Mouse (Mus musculus): ENCODE measurements around the gene Oaf. TPM values are rescaled to one million over a fixed set of nuclear protein-coding genes. Genes with fewer than 3 reads are reported as not detected.

Gene Oaf
- total RNA-seq, 2 experiments from 2014 or later: 15.2 to 17.9 TPM

GRCm38 (mm10) chr9:43246738-43247180 is 7.0 kb upstream of the Oaf start:
- DNase-seq (ENCODE audit: low spot score in 2 of 2): no peak

DNA sequence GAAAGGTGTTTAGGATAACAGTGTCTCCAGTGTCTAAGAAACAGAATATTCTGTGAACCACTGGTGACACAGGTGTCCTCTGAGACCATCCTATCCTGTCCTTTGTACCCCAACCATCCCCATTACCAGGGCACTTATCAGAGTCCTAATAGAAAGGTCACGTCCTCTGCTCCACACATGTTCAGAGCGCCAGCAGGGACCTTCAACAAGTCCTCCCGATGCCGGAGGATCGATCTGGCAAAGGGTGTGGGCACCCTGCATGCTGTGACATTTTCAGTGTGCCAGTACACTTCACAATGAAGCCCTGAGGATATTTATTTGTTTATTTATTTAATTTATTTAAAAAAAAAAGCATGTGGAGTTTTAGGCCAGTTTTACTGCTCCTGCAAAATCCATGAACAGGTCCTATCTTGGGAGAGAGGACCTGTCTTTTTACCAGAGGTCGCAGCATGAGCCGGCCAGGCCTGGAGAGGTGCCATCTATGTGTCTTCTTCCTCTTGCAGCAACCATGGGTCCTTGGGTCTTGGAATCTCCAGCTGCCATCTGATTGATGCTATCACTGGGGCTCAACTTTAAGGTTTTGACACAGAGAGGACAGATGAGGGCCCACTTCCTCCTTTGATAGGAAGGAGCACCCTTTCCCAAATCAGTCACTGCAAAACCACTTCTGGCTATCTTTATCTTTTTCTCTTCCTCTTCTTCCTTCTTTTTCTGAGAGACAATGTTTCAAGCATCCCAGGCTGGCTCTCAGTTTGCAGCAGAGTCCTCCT is 6.3 kb upstream of the Oaf start:
- no peak for DNase-seq (ENCODE audit: low spot score in 2 of 2)

DNA sequence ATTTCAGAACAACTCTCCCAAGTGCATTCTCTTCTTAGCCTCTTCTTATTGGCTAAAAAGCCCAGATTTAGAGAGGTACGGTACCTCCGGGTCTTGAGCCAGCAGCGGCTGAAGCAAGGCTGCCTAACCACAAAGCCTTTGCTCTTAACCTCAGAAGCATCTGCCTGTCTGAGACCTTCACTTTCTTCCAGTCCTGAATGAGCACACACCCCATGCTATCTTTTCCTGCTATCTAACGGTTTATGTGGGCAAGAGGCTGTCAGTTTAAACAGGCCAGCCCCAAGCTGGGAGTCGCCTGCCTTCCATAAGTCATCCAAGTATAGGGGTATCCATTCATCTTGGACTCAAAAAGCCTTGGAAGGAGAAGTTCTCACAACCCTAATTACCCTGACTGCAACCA is 2.7 kb upstream of the Oaf start:
- DNase-seq (ENCODE audit: low spot score in 2 of 2): no peak

- no peak for DNase-seq (ENCODE audit: low spot score in 2 of 2)
Measured at GRCm38 (mm10) chr9:43241970-43242369, 2.3 kb upstream of the Oaf start.

DNA sequence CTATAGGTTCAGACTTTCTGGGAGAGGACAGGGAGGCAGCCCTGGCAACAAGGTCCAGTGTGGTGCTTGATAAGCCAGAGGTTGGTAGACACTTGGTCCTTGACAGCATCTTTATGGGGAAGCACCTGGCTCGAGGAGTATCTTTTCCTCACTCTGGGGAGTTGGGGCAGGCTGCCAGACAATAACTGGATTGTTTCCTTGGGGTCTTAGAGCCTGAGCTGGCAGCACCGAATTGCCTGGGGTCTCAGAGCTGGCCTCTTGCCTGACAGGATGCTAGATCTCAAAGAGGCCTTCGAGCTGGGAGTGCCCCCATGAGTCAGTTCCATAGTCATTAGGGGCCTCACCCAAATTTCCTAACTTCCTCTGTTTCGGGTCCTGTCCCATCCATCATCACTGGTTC is 1.6 kb upstream of the Oaf start:
- DNase-seq (ENCODE audit: low spot score in 2 of 2): no peak

DNA sequence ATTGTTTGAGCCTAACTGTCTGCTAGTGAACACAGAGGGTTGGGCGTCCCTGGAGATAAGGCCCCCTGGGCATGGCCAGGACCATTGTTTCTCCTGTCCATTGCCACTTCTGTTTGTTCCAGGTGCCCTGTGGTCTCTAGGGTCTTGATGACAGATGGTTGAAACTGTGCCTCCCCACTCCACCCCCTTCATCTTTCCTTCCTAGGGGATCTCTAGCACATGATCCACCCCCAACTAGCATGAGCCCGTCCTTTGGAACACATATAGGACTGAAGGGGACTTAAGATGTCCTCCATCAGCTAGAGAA is 836 bp upstream of the Oaf start:
- DNase-seq (ENCODE audit: low spot score in 2 of 2): no peak

DNA sequence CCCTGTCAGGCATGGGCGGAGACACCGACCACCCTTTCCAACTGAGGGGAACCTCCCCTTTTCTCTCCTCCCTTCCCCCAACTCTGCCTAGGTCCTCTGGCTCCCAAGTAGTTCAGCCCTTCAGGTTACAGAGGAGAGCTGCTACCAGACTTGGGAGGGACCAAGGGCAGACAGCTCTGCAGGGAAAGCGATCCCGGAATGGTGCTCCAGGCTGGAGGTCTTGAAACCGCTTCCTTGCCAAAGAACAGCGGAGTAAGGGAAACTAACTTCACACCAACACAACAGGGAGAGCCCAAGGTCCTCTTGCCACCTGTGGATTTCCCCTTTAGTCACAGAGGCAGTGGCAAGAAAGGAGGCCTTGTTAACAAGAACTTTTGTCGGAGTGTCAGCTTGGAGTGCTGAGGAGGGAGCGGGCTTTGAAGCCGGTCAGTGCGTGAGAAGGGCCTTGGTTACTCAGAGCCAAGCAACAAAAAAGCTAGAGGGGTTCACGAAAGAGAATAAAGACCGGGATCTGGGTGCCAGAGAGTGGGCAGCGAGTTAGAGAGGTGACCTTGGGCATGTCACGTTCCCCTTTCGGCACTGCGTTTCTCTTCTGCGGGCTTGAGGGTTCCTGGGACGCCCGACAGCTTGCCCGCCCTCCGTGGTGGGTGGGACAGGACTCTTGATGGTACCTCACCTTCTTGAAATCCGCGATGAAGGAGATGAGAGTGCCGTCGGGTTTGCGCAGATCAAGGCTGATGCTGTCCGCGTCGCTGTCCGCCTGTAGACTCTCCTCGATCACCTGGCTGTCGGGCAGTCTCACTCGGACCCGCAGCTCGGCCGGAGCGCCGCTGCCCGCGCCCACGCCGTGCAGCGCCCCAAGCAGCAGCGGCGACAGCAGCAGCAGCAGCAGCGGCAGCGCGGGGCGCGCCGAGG is 823 bp downstream of the Oaf start:
- no peak for DNase-seq (ENCODE audit: low spot score in 2 of 2)

DNA sequence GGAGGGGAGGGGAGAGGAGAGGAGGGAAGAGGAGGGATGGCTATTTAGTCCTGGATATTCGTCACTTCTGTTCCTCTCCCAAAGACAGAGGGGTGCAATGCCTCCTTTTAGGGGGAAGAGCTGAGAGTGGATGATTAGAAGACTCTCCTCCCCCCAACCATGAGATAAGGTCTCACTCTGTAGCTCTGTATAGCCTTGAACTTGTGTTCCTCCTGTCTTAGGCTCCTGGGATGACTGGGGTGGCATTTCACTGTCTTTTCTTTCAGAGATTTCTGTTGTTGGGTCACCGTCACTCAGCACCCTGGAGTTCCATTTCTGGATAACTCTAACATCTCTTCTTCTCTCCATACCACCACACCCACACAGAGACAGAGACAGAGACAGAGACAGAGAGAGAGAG is 1.5 kb downstream of the Oaf start:
- no peak for DNase-seq (ENCODE audit: low spot score in 2 of 2)

- DNase-seq (ENCODE audit: low spot score in 2 of 2): no peak
Measured at GRCm38 (mm10) chr9:43237111-43237775, 2.5 kb downstream of the Oaf start.

GRCm38 (mm10) chr9:43236576-43236975 is 3.1 kb downstream of the Oaf start:
- DNase-seq (ENCODE audit: low spot score in 2 of 2): no peak

DNA sequence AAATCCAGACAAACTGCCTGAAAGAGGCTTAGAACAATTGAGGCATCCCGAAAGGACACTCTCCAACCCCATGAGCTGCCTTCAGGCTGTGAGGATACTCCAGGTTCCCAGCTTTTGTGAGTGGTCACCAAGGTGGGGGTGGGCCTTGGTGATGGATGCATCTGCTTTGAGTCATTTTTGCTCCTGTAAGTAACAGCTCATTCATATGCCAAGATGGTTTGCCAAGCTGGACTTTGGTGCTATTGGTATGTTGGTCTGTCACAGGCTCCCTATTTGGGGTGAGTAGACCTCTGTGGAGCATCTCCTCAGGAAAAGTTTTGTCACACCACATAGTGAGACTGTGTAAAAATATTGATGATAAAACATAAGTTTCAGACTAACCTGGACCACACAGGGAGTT is 3.6 kb downstream of the Oaf start:
- DNase-seq (ENCODE audit: low spot score in 2 of 2): no peak

- DNase-seq (ENCODE audit: low spot score in 2 of 2): no peak
Measured at GRCm38 (mm10) chr9:43235336-43235735, 4.4 kb downstream of the Oaf start.

GRCm38 (mm10) chr9:43234496-43234895 is 5.2 kb downstream of the Oaf start:
- no peak for DNase-seq (ENCODE audit: low spot score in 2 of 2)

DNA sequence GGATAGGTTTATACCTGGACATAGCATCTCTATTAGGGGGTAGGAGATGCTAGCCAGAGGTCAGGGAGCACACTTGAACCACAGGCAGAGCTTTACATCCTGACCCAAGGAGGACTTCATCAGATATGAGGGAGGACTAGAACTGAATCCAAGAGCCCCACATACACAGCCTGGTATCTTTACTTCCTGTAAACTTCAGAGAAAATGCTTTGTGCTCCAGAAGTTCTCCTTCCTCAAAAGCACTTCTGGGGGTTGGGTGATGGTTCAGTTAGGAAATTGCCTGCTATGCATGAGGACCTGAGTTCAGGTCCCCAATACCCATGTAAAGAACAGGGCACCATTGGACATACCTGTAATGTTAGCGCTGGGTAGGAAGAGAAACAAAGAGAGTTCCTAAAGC is 6.2 kb downstream of the Oaf start:
- no peak for DNase-seq (ENCODE audit: low spot score in 2 of 2)

- no peak for DNase-seq (ENCODE audit: low spot score in 2 of 2)
Measured at GRCm38 (mm10) chr9:43233044-43233443, 6.7 kb downstream of the Oaf start.

- no peak for DNase-seq (ENCODE audit: low spot score in 2 of 2)
Measured at GRCm38 (mm10) chr9:43232286-43232685, 7.4 kb downstream of the Oaf start.

GRCm38 (mm10) chr9:43231805-43232204 is 7.9 kb downstream of the Oaf start:
- no peak for DNase-seq (ENCODE audit: low spot score in 2 of 2)

- DNase-seq (ENCODE audit: low spot score in 2 of 2): no peak
Measured at GRCm38 (mm10) chr9:43230886-43231285, 8.8 kb downstream of the Oaf start.

- no peak for DNase-seq (ENCODE audit: low spot score in 2 of 2)
Measured at GRCm38 (mm10) chr9:43229962-43230361, 9.7 kb downstream of the Oaf start.

DNA sequence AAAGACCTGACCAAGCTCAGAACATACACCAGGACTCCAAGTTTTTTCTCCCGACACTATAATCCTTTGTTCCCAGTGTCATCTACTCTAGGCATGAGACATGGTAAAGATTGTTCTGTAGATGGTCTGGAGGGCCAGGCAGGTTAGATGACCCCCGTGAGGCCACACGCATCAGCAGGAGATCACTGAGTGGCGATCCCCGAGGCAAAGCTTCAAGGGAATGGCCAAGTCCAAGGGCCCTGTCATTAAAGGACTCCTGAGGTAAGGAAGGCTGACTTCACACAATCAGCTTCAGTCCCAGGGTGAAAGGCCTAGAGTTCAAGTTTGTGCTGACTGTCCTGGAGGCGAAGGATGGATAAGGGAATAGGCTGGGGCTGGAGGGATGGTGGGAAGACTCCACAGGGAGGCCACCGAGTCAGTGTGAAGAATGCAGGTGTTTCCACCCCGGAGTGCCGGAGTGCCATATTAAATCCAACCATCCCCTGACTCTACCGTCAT is 10.3 kb downstream of the Oaf start:
- DNase-seq (ENCODE audit: low spot score in 2 of 2): no peak

- DNase-seq (ENCODE audit: low spot score in 2 of 2): no peak
Measured at GRCm38 (mm10) chr9:43228745-43229144, 11.0 kb downstream of the Oaf start.

- DNase-seq (ENCODE audit: low spot score in 2 of 2): no peak
Measured at GRCm38 (mm10) chr9:43227626-43228025, 12.1 kb downstream of the Oaf start.
